Mouse (Mus musculus): ENCODE results near the gene Ppard.

Ppard gene

DNA sequence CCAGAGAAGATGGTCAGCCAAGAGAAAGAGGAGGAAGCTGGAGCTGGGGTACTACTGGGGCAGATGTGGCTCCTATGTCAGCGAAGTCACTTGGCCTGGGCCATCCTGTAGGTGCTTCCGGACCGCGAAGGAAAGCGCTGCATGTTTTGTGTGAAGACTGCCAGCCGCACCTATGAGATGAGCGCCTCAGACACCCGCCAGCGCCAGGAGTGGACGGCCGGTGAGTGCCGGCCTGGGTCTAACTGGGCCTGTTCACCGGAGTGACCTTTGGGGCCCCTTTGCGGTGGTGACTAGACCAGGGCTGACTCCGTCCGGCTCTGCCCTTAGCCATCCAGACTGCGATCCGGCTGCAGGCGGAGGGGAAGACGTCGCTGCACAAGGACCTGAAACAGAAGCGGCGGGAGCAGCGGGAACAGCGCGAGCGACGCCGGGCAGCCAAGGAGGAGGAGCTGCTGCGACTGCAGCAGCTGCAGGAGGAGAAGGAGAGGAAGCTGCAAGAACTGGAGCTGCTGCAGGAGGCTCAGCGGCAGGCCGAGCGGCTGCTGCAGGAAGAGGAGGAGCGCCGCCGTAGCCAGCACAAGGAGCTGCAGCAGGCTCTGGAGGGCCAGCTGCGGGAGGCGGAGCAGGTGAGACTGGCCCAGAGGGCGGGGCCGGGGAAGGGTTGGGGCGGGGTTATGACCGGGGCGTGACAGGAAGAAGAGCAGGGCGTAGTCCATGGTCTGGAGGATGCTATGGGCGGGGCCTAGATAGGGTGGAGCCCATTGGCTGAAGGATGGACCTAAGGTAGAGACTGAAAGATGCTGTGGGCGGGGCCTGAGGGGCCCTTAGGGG lies 8.7 kb upstream of the Ppard start:
- DNase-seq (ENCODE audit: low read depth, low spot score): peak; percentile 96

DNA sequence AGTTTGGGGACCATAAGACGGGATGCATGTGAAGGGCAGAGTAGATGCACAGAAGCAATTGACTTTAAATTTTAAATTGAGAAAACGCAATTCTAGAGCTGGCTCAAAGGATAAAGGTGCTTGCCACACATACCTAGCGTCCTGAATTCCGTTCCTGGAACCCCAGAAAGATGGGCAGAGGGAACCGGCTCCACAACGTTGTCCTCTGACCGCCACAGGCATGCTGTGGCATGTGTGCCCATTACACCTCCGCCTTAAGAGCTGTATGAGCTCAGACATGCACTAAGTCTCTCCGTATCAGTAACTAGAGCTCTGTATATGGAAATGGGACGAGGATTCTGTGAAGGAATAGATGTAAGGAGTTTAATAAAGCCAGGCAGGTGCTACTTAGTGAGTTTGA lies 7.9 kb upstream of the Ppard start:
- no peak for DNase-seq (ENCODE audit: low read depth, low spot score)

DNA sequence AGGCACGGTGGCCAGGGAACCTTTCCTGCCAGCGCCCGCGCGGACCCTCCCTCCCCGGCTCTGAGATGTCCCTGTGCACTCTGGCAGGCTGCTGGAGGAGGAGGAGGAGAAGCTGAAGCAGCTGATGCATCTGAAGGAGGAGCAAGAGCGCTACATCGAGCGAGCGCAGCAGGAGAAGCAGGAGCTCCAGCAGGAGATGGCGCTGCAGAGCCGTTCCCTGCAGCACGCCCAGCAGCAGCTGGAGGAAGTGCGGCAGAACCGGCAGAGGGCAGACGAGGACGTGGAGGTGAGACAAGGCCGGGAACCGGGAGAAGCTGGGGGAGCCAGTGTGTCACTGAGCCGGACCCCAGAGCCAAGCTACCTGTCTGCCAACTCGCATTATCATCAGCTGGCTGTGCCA lies 6.5 kb upstream of the Ppard start:
- peak; percentile 73 for DNase-seq (ENCODE audit: low read depth, low spot score)

DNA sequence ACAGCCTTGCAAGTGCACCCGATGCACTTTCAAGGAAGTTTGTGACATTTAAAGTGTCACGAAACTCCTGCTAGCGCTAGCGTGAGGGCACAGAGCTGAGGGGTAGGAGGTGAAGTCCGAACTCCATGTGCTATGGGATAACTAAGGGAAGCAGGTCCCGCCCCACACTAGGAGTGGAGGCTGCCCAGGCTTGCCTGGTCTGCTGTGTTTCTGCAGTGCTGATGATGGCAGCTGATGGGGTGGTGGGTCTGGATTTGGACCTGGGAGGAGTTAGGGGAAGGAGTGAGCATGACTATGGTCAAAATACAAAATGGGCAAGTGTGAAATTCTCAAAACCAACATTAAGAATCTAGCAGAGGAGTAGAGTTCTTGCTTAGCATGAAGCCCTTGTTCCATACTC lies 2.0 kb upstream of the Ppard start:
- no peak for DNase-seq (ENCODE audit: low read depth, low spot score)

DNA sequence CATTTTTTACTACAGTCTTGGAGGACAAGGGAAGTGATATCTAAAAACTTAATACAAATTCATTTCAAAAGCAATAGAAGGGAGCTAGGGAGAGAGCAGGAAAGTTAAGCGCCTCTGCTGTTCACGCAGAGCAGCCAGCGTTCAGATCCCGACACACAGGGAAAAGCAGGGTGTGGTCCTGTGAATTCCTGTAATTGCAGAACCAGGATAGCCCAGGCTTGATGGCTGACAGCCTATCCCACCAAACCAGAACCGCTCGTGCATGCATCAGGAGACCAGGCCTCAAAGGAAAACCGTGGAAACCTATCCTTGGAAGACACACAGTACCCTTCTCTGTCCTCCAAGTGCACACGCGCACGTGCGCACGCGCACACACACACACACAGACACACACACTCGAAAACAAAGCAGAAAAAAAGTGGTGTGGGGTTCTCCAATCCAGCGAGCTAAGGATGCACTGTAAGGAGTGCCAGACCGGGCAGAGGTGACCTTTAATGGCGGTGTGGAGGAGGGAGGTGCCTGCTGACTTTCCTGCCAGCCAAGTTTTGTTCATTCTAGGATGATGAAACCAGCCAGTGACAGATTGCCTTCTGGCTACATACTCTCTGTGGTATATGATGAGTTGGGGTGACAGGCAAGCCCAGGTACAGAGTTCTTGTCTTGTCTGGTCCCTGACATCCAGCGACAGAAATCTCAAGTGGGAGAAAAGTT lies 1.3 kb upstream of the Ppard start:
- DNase-seq (ENCODE audit: low read depth, low spot score): no peak

DNA sequence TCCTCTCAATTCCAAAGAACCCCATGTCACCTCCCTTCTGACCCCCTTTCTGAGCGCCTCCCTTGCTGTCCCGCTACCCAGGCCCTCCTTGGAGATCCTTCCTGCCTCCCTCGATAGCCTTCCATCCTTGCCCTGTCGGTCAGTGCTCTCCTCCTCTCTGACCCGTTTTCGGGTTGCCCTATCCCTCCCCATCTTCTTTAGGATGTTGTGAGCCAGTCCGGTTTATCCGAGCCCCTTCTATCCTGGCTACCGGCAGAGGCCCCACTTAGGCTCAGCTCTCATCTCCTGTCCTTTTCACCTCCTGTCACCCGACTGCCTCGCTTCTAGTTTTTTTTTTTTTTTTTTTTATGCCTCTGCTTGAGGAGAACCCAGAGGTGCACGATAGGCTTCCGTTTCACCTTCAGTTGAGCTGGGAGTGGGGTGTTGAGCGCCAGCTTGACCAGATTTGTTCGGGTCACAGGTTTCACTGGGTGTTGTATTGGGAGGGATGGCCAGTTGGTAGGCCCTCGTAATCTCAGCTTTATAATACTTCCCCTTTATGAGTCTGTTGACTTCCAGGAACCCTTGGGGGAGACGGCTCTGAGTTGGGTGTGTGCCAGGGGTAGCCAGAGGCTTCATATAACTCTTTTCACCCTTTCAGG lies 711 bp downstream of the Ppard start:
- no peak for DNase-seq (ENCODE audit: low read depth, low spot score)

DNA sequence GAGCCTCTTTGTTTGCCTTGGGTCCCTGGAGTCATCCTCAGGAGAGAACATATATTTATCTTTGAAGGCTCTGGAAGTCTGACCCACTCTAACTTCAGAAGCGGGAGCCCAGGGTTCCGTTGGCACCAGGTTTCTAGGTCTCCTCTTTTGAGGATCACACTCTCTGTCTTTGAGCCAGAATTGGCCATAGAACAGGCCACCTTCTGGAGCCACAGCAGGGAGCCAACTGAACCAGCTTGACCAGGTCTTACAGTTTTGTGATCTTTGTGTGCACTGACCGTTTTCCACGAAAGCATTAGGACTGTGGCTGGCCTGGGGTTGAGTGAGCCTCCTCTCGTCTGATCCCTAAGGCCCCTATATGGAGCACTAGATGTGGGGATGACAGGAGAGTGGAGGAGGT lies 2.1 kb downstream of the Ppard start:
- DNase-seq (ENCODE audit: low read depth, low spot score): no peak

DNA sequence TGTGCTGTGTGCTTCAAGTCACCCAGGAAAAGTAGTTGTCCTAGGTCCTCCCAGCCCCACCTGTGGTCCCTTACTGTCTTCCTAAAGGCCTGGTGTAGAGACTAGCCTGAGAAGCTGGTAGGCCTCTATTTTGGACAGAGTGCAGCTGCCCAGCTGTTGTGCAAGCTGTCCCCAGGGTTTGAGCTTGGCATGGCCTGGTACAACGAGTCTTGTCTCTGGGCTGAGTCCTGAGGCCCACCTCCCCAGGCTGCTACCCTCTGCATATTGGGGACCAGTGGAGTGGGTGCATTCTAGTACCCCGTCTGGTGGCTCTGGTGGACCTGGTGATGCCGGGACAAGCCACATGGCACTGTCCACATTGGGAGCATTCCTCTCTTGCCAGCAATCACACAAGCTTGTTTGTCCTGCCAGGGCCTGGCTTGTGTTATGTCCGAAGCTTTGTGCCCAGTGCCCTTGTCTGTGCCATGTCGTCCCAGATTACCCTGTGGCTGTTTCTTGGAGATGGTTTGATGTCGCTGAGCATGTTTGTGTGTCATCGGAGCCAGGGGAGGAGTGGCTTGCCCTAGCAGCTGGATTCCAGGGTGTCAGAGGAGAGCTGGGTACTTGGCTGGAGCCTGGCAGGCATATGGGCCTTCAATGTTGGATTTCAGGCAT lies 3.6 kb downstream of the Ppard start:
- DNase-seq (ENCODE audit: low read depth, low spot score): no peak

DNA sequence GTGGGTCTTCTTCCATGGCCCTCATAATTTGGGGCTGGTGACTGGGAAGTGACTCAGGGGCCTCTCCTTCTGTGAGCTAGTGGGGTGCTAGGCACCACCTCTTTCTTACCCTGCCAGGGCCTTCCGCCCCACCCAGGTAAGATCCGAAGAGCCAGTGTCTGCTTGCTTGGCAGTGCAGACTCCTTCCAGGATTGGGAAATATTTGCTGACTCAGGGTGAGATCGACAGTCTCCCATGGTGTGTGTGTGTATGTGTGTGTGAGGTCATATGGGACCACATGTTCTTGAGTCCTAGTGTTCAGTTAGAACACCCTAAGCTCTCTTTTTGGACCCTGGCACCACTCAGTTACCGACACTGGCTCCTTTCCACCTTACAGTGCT lies 4.1 kb downstream of the Ppard start:
- no peak for DNase-seq (ENCODE audit: low read depth, low spot score)

DNA sequence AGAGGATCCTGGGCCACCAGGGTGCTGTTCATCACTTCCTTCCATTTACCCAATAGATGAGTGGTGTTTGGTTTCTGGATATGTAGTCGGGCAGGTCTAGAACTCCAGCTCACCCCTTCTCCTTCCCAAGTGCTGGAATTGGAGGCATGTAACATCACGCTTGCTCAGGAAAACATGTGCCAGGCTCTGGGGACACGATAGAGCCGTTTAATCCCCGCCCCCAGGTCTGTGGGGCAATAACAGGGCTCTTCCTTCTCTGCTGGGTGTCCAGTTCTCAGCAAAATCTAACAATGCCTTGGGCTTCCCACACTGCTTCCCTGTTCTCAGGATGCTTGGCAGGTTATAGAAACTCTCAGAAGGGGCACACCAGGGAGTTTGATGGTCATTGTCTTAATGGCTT lies 4.9 kb downstream of the Ppard start:
- no peak for DNase-seq (ENCODE audit: low read depth, low spot score)

DNA sequence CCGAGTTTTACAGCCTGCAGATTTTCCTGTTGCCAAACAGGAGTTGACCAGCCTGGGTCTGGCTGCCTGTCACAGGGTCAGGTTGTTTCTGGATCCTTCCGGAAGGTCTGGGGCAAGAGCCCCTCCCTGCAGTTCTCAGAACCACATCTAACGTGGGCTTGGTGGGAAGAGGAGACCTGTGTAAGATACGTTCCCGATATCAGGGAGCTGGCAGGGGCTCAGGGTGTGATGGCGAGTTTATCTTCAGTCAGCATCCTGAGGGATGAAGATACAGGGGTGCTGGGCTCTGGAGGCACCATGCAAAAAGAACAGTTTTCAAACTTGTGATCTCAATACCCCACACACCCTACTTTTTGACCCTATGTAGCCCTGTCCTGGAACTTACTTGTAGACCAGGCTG lies 5.4 kb downstream of the Ppard start:
- no peak for DNase-seq (ENCODE audit: low read depth, low spot score)

DNA sequence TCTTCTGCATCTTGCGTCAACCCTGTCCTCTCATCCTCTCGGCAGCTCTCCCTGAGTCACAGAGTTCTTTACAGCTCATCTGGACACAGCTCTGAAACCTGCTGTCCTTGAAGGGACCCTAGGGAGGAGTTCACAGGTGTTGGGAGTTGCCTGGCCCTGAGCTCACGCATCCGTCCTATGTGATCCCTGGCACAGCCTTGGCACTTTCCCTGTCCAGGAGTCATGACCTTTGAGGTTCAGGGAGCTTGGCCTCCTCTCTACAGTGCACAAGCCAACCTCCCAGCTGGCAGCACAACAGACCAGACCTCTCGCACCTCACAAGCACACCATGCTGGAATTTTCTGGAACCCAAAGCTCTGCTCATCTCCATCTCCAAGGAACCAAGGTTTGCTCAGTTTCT lies 8.3 kb downstream of the Ppard start:
- DNase-seq (ENCODE audit: low read depth, low spot score): no peak

DNA sequence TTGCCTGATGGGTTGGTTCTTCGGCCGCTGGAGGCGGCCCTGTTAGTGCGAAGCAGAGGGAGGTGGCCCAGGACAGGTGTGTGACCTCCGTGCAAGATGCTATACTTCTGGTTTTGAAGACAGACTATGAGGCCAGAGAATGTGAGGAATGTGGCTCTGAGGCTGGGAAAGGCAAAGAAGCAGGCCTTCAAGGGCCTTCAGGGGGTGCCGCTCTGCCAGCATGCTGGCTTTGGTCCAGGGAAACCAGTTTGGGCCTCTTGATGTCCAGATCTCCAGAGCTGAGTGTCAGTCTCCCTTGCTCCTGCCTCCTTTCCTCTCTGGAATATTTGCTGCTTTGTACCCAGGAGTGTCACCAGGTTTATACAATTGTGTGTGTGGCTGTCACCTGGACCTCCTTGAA lies 9.8 kb downstream of the Ppard start:
- no peak for DNase-seq (ENCODE audit: low read depth, low spot score)

DNA sequence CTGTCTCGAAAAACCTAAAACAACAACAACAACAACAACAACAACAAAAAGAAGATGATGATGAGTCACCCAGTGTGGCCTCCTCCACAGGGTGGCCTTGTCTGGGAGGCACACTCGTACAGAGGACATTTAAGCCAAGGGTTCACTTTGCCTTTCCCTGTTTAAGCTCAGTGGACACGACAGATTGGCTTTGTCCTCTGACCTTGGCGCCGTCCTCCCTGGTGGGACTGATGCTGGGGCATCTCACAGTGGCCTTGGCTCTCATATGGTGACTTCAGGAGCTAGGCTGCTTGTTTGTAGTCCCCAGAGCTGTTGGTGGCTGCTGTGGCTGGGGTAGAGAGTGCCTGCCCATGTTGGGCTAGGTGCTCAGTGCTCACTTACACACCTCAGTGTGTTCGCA lies 11.7 kb downstream of the Ppard start:
- no peak for DNase-seq (ENCODE audit: low read depth, low spot score)

DNA sequence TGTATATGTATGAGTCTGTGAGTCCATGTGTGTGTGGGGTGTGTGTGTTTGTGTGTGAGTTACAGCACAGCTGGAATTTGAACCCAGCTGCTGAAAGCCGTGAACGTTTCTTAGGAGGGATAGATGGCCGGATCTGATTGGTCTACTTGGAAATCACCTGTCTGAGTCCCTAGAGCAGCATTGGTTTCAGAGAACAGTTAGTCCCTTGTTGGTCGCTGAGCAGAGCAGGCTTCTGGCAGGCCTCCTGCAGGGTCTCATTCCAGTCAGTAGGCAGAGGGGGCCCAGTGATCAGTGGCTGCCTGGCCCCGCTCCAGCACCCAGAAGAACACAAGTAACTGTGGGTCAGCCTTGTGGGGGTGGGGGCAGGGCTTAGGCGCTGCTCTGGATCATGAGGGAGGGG lies 12.2 kb downstream of the Ppard start:
- no peak for DNase-seq (ENCODE audit: low read depth, low spot score)

DNA sequence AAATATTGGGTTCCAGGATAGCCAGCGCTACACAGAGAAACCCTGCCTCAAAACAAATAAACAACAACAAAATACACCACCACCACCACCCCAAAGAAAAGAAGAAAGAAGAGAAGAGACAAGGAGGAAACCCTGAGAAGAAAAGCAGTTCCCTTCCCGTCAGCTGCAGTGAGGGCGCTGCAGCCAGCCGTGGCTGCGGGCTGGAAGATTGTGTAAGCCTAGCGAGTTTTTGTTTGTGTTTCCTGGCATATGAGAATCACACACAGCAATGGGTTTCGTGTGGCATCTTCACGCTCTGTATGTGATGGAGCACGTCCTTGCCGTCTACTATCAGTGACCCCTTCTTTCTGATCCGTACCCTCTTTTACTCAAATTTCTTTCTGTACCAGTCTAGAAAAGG lies 14.1 kb downstream of the Ppard start:
- no peak for DNase-seq (ENCODE audit: low read depth, low spot score)

DNA sequence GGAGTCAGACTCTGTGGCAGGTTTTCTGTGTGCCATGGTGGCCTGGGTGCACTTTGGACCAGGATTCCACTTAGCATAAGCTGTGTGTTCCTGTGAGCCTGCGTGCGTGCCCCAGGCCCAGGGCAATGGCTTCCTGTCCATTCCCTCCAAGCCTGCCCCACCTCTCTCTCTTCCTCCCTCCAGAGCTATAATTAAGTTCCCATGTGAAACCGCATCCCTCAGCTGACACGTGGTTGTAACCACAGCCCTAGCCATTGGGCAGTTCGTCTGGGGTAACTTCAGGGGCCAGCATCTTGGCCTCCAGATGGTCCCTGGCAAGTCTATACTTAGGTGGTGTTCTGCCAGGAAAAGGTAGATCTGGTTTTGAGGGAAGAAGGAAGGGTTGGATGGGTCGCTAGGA lies 15.1 kb downstream of the Ppard start:
- no peak for DNase-seq (ENCODE audit: low read depth, low spot score)

DNA sequence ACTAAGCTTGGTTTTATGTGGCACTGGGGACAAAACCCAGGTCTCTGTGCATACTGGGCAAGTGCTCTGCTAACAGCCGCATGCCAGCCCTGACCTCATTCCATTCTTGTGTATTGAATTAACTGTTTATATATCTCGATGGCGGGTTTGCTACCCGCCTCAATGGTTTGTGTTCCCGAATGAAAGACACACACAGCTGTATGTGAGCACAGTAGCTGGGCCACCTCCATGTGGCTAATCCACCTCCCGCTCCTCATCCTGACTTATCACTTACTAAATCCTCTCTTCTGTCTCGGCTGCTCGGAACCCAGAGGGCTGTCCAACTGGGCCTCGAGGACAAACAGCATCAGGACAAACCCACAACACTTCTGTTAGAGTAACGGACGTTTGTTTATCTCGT lies 16.6 kb downstream of the Ppard start:
- no peak for DNase-seq (ENCODE audit: low read depth, low spot score)

DNA sequence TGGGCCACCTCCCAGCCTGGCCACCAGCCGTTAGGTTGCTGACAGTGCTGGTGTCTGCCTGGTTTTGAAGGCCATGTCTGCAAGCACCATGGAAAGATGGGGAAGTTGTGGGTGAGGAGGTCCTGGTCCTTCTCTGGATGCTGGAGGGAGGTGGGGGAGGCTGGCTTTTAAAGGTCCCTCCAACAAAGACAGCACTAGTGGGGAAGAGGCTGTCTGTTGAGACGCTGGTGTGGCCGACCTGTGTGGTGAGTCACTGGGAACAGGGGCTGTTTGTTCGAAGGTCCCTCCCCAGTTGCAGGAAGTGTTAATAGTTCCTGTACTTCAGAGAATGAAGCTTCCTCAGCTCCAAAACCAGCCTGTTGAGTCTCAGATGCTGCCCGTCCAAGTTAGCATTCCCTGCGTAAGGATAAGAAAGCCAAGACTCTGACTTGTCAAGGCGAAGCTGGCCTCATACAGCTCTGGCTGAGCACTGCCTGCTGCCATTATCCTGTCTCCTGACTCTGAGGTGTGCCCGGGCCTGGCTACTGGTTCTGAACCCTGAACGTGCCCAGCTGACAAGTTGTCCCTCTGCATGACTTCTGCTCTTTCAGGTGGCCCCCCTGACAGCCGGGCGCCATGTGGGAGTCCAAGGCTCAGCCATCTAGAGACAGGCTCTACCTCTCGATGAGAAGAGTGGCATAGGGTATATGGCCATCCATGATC lies 19.2 kb downstream of the Ppard start:
- no peak for DNase-seq (ENCODE audit: low read depth, low spot score)

DNA sequence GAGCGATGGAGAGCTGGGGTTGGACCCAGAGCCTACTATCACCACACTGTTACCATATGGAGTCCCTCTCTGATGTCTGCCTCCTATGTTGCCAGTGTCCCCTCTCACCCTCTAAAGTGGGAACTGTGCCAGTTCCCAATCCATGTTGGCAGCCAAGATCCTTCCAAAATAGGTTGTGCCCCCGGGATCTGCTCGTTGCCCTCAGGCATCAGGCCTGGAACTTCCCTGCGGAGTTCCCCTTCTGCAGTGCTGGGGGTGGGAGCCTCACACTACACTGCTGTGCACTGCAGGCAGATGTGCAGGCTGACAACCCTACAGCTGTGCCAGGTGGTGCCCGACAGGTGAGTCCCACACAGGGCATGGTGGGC lies 19.8 kb downstream of the Ppard start:
- DNase-seq (ENCODE audit: low read depth, low spot score): no peak

DNA sequence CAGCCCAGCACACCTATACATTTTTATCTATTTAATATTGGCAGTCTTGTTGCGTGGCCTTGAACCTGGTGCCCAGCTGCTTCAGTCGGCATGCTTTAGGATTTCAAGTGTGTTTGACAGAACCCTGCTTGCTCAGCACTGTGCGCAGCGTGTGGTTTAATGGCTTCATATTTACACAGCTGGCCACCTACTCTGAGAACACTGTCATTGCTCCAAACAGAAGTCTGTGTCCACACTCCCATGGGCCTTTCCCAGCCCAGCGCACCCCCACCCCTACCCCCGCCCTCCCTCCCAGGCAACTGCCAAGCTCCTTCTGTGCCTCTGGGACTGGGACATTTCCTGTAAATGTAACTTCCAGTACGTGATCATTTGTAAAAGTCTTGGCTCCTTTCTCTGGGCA lies 20.7 kb downstream of the Ppard start:
- DNase-seq (ENCODE audit: low read depth, low spot score): no peak

DNA sequence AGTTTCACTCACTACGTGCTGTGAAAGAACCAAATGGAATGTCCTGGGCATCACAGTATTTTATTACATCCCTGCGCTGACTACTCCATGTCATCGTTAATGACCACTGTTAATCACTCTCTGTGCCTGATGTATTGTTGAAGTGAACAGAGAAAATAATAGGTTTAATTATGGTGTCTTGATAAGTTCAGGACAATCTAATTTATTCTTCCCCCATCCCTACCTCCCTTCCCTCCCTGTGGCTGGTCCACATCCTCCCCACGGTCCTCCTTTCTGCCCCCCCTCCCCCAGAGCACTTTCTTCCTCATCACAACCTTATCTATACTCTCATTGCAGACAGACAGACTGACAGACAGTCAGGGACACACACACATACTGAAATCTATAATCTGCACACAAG lies 22.3 kb downstream of the Ppard start:
- no peak for DNase-seq (ENCODE audit: low read depth, low spot score)

All from WW6 (cell line).